Mouse (Mus musculus) olfactory bulb, adult 2 months (tissue): ENCODE results near the gene Recql.

Source experiments
- CTCF ChIP-seq: fragments of 200-500 bp; IDR thresholded peaks from 2 replicates; pipeline ENCODE4 v1.5.1; 2012; ENCODE audit warnings: low read depth, mild to moderate bottlenecking, low read length, moderate library complexity; ENCODE audit not compliant: insufficient read depth
- POLR2A ChIP-seq: fragments of 200-500 bp; IDR thresholded peaks from 2 replicates; pipeline ENCODE4 v1.6.1; 2012; ENCODE audit warnings: mild to moderate bottlenecking, low read depth, low read length, moderate library complexity; ENCODE audit not compliant: insufficient read depth

- no peak for TF ChIP-seq CTCF
- TF ChIP-seq POLR2A: no peak
Measured at GRCm38 (mm10) chr6:142357106-142357505, 29.8 kb downstream of the Recql start.
